Mouse (Mus musculus) embryonic facial prominence, embryonic 12.5 days (tissue): ENCODE results near the gene Luc7l3. TPM values are rescaled to one million over a fixed set of nuclear protein-coding genes. Genes with fewer than 3 reads are reported as not detected.

Source experiments
- ATAC-seq: fragments of 200-750 bp; cut with Nextera tagmentation; 2 replicates; pipeline ENCODE4 v1.8.0; 2017; ENCODE audit not compliant: insufficient number of reproducible peaks, insufficient read depth, low FRiP score, low TSS enrichment
- H3K27ac ChIP-seq: fragments of 300-500 bp; sonication (generic); 2 replicates; pipeline ENCODE4 v1.5.1; 2016; ENCODE audit warnings: mild to moderate bottlenecking
- H3K27me3 ChIP-seq: fragments of 300-500 bp; sonication (generic); 2 replicates; pipeline ENCODE4 v1.6.1; 2016; ENCODE audit warnings: mild to moderate bottlenecking, moderate library complexity
- H3K36me3 ChIP-seq: fragments of 300-500 bp; sonication (generic); 2 replicates; pipeline ENCODE4 v1.6.1; 2016; ENCODE audit warnings: mild to moderate bottlenecking
- H3K4me1 ChIP-seq: fragments of 300-500 bp; sonication (generic); 2 replicates; pipeline ENCODE4 v1.6.1; 2016
- H3K4me2 ChIP-seq: fragments of 300-500 bp; sonication (generic); replicated peaks from 2 replicates; pipeline ENCODE4 v1.6.1; 2016; ENCODE audit warnings: mild to moderate bottlenecking, moderate library complexity
- H3K4me3 ChIP-seq: fragments of 300-500 bp; sonication (generic); 2 replicates; pipeline ENCODE4 v1.5.1; 2016; ENCODE audit warnings: mild to moderate bottlenecking
- H3K9ac ChIP-seq: fragments of 300-500 bp; sonication (generic); 2 replicates; pipeline ENCODE4 v1.6.1; 2016; ENCODE audit warnings: mild to moderate bottlenecking, moderate library complexity
- H3K9me3 ChIP-seq: fragments of 300-500 bp; sonication (generic); 2 replicates; pipeline ENCODE4 v1.6.1; 2016; ENCODE audit warnings: mild to moderate bottlenecking, moderate library complexity
- WGBS: fragments of 180-500 bp; shearing (Covaris S2); methylation state at CpG from one replicate; pipeline ENCODE4 v1.1.7; 2016; 5-methylcytosine and 5-hydroxymethylcytosine counted together
- polyA plus RNA-seq: library from polyadenylated mRNA; unstranded; fragments of >200 nt; fragmentation: Nextera tagmentation; extraction: Ambion mirVana; gene quantifications from 2 replicates; pipeline ENCODE4 v1.2.1, GENCODE M21; 2016

The Luc7l3 gene
- polyA plus RNA-seq, 1 experiment from 2014 or later, result 146 TPM

DNA sequence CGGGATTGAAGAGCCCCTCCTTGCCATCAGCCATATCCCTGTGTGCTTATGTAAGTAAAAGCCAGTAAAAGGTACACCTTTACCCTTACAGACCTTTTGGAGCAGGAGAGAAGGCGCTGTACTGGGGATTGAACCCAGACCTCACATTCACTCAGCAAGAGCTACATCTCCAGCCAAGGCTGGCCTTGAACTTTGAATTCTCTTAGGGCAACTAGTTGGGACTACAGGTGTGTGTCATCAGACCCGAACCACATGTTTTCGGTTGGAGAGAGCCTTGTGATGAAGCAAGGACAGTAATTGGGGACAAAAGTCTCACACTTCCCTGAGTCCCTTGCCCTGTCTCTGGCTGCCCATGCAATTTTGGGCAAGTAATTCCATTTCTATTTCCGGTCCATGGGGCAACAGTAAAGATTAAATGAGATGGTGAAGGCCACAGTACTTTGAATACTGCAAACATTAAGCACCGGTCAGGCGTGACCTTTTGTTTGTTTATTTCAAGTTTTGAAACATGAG lies 25.3 kb upstream of the Luc7l3 start:
- peaks cover 8% of the 10 kb centered on the region for H3K4me1 ChIP-seq
- H3K9ac ChIP-seq, result no peak overlapping the region
- H3K4me2 ChIP-seq, result no peak overlapping the region
- no peak overlapping the region for H3K27ac ChIP-seq
- H3K36me3 ChIP-seq, result no peaks in the 10 kb centered on the region
- 83% methylated on average over 7 of the region's 7 CpGs for WGBS
- H3K9me3 ChIP-seq, result no peaks in the 10 kb centered on the region
- no peak overlapping the region for H3K4me3 ChIP-seq
- no peak for ATAC-seq
- H3K27me3 ChIP-seq, result no peaks in the 10 kb centered on the region

DNA sequence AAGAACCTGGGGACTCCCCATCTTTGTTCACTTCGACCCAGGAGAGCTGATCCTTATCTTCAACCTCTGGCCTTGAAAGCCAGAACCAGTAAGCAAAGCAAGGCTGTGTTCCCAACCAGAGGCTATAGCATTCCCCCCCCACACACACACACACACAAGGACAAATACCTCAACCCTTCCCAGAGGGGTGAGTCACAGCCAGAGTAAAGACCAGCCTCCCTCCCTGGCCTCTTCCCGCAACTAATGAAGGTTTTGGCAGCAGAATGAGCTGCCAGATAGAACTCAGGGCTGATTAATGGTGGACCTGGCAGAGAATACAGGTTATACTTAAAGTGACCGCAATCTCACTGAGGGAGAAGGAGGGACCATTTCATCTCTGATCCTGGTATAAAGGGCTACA lies 24.8 kb upstream of the Luc7l3 start:
- peaks cover 8% of the 10 kb centered on the region for H3K4me1 ChIP-seq
- no peaks in the 10 kb centered on the region for H3K36me3 ChIP-seq
- H3K9ac ChIP-seq, result no peak overlapping the region
- no peak for ATAC-seq
- H3K27ac ChIP-seq, result no peak overlapping the region
- no peaks in the 10 kb centered on the region for H3K27me3 ChIP-seq
- no peaks in the 10 kb centered on the region for H3K9me3 ChIP-seq
- 70% methylated on average over 3 of the region's 3 CpGs for WGBS
- H3K4me2 ChIP-seq, result no peak overlapping the region
- H3K4me3 ChIP-seq, result no peak overlapping the region

DNA sequence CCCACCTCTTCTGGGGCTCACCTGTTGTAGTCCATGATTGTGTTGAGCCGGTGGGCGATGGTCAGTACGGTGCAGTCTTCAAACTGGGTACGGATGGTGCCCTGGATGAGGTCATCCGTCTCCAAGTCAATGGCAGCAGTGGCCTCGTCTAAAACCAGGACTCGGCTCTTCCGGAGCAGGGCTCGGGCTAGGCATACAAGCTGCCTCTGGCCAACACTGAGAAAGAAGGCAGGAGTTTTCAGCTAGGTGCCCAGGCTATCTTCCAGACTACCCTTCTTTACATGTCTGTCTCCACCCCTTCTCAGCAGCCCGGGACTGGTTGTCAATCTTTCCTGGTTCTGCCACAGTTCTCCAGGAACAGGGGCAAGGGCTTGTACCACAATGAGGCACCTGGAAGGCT lies 24.1 kb upstream of the Luc7l3 start:
- Histone ChIP-seq H3K27me3 (no peaks in the 10 kb centered on the region), H3K27ac (no peak overlapping the region), H3K4me1 (peaks cover 8% of the 10 kb centered on the region), H3K4me2 (no peak overlapping the region), H3K9me3 (no peaks in the 10 kb centered on the region), H3K4me3 (no peak overlapping the region), H3K36me3 (peaks cover under 1% of the 10 kb centered on the region; the same call in 1 of the 2 replicates), H3K9ac (no peak overlapping the region)
- 88% methylated on average over 10 of the region's 10 CpGs for WGBS
- no peak for ATAC-seq

DNA sequence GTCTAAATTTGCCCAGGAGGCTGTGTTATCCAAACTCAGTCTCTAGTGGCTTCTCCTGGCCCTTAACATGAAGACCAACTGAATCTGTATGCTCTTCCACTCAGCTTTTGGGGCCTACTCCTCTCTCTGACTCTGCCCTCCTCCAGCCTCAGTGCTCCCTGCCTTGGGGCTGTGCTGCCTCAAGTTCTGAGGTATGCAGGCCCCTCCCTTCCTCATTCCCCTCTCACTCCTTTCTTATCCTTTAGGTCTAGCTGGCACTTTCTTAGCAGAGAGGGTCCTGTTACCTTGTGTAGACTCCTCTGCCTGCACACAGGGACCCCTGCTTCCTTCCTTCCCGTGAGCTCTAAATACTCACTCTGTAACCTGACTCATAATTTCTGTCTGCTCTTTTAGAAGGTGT lies 22.7 kb upstream of the Luc7l3 start:
- Histone ChIP-seq H3K9ac (no peak overlapping the region), H3K4me3 (no peak overlapping the region), H3K27me3 (no peaks in the 10 kb centered on the region), H3K27ac (peak overlapping the region; percentile 31; the same call in 1 of the 2 replicates), H3K9me3 (no peaks in the 10 kb centered on the region), H3K36me3 (peaks cover 9% of the 10 kb centered on the region), H3K4me1 (peaks cover 8% of the 10 kb centered on the region), H3K4me2 (no peak overlapping the region)
- WGBS, result 13% methylated on average over 1 of the region's 1 CpGs
- no peak for ATAC-seq

DNA sequence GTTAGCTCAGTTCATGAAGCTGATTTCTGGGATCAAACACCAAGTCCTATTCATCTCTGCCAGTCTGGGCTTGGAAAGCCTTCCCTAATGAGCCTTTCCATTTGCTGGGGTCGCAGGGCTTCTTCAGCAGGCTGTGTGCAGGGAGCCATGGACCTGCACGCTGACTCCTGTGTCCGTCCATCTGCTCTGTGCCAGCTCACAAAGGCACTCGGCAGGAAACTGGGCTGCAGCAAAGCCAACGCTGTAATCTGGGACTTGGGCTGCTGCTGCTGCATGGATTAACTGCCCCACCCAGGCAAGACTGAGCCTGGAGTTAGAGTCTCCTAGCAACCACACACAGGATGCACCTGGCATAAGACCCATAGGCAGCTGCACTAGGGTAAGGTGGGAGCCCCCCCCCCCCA lies 22.2 kb upstream of the Luc7l3 start:
- no peaks in the 10 kb centered on the region for H3K27me3 ChIP-seq
- H3K27ac ChIP-seq, result no peak overlapping the region
- ATAC-seq, result no peak
- WGBS, result 40% methylated on average over 5 of the region's 5 CpGs
- no peak overlapping the region for H3K4me2 ChIP-seq
- H3K4me1 ChIP-seq, result peaks cover 8% of the 10 kb centered on the region
- no peaks in the 10 kb centered on the region for H3K9me3 ChIP-seq
- no peak overlapping the region for H3K4me3 ChIP-seq
- no peak overlapping the region for H3K9ac ChIP-seq
- H3K36me3 ChIP-seq, result peaks cover 14% of the 10 kb centered on the region

DNA sequence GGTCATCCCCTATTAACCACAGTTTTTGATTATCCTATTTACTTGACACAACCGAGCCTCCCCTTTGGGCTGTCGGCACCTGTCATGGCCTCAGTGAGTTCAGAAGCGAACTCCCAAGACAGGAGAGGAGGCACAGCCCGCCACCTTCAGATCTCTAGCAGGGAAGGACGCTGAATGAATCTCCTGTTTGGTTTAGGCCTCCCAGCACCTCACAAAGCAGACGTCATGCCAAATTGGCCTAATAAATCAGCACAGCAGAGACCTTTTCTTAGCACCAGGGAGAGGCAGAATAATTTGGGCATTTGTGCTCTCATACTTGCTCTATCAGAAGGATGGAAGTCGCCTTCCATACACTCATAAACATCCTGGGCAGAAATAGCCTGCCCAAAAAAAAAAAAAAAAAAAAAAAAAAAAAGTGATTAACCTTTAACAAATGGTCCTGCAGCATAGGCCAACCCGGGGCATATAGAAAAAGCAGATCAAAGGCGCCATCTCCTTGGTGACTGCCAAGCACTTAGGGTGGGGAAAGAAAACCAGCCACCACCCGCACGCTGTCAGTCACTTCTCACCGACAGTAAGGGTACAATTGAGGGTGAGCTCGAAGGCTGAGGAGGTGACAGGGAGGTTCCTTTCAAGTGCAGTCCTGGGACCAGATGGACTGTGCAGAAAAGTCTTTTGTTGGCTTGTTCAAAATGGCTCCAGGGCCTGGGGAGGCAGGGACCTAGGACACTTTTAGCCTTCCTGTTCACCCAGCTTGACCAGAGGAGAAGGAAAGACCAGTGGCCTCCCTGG lies 20.5 kb upstream of the Luc7l3 start:
- H3K27ac ChIP-seq, result no peak overlapping the region
- peaks cover 27% of the 10 kb centered on the region for H3K36me3 ChIP-seq
- peaks cover 8% of the 10 kb centered on the region for H3K4me1 ChIP-seq
- H3K4me2 ChIP-seq, result no peak overlapping the region
- no peaks in the 10 kb centered on the region for H3K27me3 ChIP-seq
- ATAC-seq, result no peak
- no peak overlapping the region for H3K9ac ChIP-seq
- H3K4me3 ChIP-seq, result no peak overlapping the region
- H3K9me3 ChIP-seq, result no peaks in the 10 kb centered on the region
- 57% methylated on average over 13 of the region's 13 CpGs for WGBS

- 71% methylated on average over 10 of the region's 10 CpGs for WGBS
- no peak for ATAC-seq
- Histone ChIP-seq H3K36me3 (peaks cover 35% of the 10 kb centered on the region), H3K9ac (no peak overlapping the region), H3K27me3 (no peaks in the 10 kb centered on the region), H3K27ac (no peak overlapping the region), H3K4me1 (peaks cover 8% of the 10 kb centered on the region), H3K4me3 (no peak overlapping the region), H3K4me2 (no peak overlapping the region), H3K9me3 (no peaks in the 10 kb centered on the region)
Measured at GRCm38 (mm10) chr11:94340948-94341933, 19.5 kb upstream of the Luc7l3 start.

DNA sequence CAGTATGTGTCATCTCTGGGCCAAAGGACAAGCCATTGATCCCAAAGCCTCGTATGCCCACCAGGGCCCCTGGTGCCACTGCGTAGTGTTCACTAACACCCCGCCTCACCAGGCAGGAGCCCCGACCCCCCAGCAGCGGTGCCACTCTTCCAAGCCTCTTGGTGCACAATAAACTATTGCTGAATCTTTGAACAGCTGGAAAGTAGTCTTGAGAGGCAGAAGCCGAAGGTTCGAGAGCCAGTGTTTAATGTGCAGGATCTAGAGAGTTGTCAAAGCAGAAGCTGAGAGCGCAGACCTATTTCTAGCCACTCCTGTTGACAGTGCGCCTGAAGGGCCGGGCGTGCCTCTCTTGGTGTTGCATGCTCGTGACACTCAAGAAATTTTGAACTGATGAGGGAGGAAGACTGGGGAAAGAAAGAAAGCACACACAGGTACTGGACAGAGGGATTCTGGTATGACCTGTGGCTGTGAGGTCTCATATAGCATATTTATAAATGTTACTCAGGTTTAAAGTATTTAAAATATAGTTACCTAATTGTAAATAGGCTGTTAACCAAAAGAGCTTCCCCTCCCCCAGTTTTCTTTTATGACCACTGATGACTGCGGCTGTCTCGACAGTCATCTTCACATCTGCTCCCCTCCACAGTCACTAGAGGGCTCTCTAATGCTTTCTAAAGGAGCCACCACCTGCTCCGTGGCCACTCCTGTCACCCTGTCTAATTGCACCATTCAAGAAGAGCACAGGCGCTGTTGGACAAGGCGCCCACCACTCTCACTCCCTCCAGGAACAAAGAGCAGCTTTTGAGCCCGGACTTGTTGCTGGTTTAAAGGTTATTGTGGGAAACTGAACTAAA lies 18.2 kb upstream of the Luc7l3 start:
- WGBS, result 60% methylated on average over 18 of the region's 18 CpGs
- H3K36me3 ChIP-seq, result peaks cover 46% of the 10 kb centered on the region

DNA sequence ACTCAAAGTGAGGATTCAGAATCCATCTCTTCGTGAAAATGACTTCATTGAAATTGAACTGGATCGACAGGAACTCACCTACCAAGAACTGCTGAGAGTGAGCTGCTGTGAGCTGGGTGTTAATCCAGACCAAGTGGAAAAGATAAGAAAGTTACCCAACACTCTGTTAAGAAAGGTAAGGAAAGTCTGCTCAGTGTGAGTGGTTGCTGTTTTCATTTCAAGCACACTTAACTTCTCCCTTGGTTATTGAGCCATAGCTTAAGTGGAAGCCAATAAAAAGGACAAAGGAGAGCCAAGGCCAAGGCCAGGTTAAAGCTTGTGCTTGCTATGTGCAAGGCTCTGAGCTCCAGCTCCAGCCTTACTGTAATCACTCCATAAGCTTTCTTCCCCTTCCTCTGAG lies 16.6 kb upstream of the Luc7l3 start:
- Histone ChIP-seq H3K4me1 (no peaks in the 10 kb centered on the region), H3K9ac (no peak overlapping the region), H3K27me3 (no peaks in the 10 kb centered on the region), H3K9me3 (no peaks in the 10 kb centered on the region), H3K27ac (no peak overlapping the region), H3K4me2 (no peak overlapping the region), H3K4me3 (no peak overlapping the region), H3K36me3 (peaks cover 53% of the 10 kb centered on the region)
- no peak for ATAC-seq
- WGBS, result 87% methylated on average over 2 of the region's 2 CpGs

More for the DNA sequence above, 18.2 kb upstream of the Luc7l3 start:
- Histone ChIP-seq H3K4me1 (peaks cover 8% of the 10 kb centered on the region), H3K9me3 (no peaks in the 10 kb centered on the region), H3K27ac (no peak overlapping the region), H3K9ac (no peak overlapping the region), H3K4me2 (no peak overlapping the region), H3K4me3 (no peak overlapping the region), H3K27me3 (no peaks in the 10 kb centered on the region)
- ATAC-seq, result no peak

GRCm38 (mm10) chr11:94336551-94336950 lies 14.8 kb upstream of the Luc7l3 start:
- H3K27me3 ChIP-seq, result no peaks in the 10 kb centered on the region
- H3K27ac ChIP-seq, result no peak overlapping the region
- H3K4me3 ChIP-seq, result no peak overlapping the region
- H3K4me2 ChIP-seq, result no peak overlapping the region
- no peak for ATAC-seq
- H3K4me1 ChIP-seq, result no peaks in the 10 kb centered on the region
- H3K9ac ChIP-seq, result no peak overlapping the region
- H3K9me3 ChIP-seq, result no peaks in the 10 kb centered on the region
- H3K36me3 ChIP-seq, result peaks cover 53% of the 10 kb centered on the region

DNA sequence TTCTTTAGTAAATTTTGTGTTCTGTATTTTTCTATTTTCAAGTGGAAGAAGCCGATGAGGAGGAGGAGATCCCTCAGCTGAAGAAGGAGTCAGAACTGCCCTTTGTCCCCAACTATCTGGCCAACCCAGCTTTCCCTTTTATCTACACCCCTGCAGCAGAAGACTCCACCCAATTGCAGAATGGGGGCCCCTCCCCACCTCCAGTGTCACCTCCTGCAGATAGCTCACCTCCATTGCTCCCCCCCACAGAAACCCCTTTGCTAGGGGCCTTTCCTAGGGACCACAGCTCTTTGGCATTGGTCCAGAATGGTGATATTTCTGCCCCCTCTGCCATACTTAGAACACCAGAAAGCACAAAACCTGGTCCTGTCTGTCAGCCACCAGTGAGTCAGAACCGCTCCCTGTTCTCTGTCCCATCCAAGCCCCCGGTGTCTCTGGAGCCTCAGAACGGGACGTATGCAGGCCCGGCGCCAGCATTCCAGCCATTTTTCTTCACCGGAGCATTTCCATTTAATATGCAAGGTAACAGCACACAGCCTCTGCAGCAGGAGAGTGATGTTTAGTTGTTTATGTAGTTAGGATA lies 12.7 kb upstream of the Luc7l3 start:
- Histone ChIP-seq H3K27me3 (no peaks in the 10 kb centered on the region), H3K9me3 (no peaks in the 10 kb centered on the region), H3K9ac (no peak overlapping the region), H3K4me1 (peaks cover 14% of the 10 kb centered on the region), H3K27ac (no peak overlapping the region), H3K36me3 (peaks cover 45% of the 10 kb centered on the region), H3K4me3 (no peak overlapping the region), H3K4me2 (no peak overlapping the region)
- no peak for ATAC-seq
- WGBS, result 90% methylated on average over 8 of the region's 8 CpGs
